Mouse (Mus musculus) limb, embryonic 13.5 days (tissue): ENCODE measurements around the gene Cacna1a. TPM values are rescaled to one million over a fixed set of nuclear protein-coding genes. Genes with fewer than 3 reads are reported as not detected.

ENCODE experiments used
- ATAC-seq: fragments of 200-750 bp; cut with Nextera tagmentation; 2 replicates; pipeline ENCODE4 v1.8.0; 2017; ENCODE audit warnings: low read depth, moderate number of reproducible peaks, moderate TSS enrichment; ENCODE audit not compliant: low FRiP score
- H3K27ac ChIP-seq: fragments of 300-500 bp; sonication (generic); 2 replicates; pipeline ENCODE4 v1.5.1; 2015; ENCODE audit warnings: inconsistent platforms, mild to moderate bottlenecking, moderate library complexity
- H3K27me3 ChIP-seq: fragments of 300-500 bp; sonication (generic); 2 replicates; pipeline ENCODE4 v1.6.1; 2015; ENCODE audit warnings: mild to moderate bottlenecking, inconsistent platforms
- H3K36me3 ChIP-seq: fragments of 300-500 bp; sonication (generic); 2 replicates; pipeline ENCODE4 v1.6.1; 2015; ENCODE audit warnings: inconsistent platforms, mild to moderate bottlenecking, moderate library complexity
- H3K4me1 ChIP-seq: fragments of 300-500 bp; sonication (generic); 2 replicates; pipeline ENCODE4 v1.6.1; 2015; ENCODE audit warnings: inconsistent platforms
- H3K4me2 ChIP-seq: fragments of 300-500 bp; sonication (generic); replicated peaks from 2 replicates; pipeline ENCODE4 v1.6.1; 2015; ENCODE audit warnings: inconsistent platforms, mild to moderate bottlenecking, moderate library complexity
- H3K4me3 ChIP-seq: fragments of 300-500 bp; sonication (generic); 2 replicates; pipeline ENCODE4 v1.5.1; 2015; ENCODE audit warnings: moderate library complexity, mild to moderate bottlenecking, inconsistent platforms
- H3K9ac ChIP-seq: fragments of 300-500 bp; sonication (generic); 2 replicates; pipeline ENCODE4 v1.6.1; 2015; ENCODE audit warnings: mild to moderate bottlenecking, inconsistent platforms
- H3K9me3 ChIP-seq: fragments of 300-500 bp; sonication (generic); 2 replicates; pipeline ENCODE4 v1.6.1; 2016; ENCODE audit warnings: inconsistent platforms
- WGBS: fragments of 180-500 bp; shearing (Covaris S2); methylation state at CpG from one replicate; pipeline ENCODE4 v1.1.7; 2015; 5-methylcytosine and 5-hydroxymethylcytosine counted together
- polyA plus RNA-seq: library from polyadenylated mRNA; unstranded; fragments of >200 nt; fragmentation: Nextera tagmentation; extraction: Ambion mirVana; gene quantifications from 2 replicates; pipeline ENCODE4 v1.2.1, GENCODE M21; 2015

The Cacna1a gene
- polyA plus RNA-seq, 1 experiment from 2014 or later, result 9.3 TPM

DNA sequence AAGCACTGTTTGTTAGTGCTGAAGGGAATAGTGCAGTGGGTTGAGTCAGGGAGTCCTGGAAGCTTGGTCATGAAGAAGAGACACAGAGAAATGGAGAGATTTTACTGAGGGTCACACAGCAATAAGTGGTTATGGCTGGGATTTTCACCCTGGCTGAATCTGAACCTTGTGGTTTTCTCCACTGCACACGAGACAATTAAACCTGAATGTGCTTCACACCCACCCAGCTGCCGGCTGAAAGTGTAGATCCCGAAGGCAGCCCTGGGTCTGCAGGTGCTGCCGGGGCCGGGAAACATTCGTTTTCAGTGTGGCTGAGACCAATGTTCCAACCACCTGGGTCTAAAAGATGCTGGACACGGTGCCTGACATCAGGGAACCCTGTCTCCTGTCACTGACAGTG is 167.0 kb downstream of the Cacna1a start:
- WGBS, result 53% methylated on average over 7 of the region's 7 CpGs
- Histone ChIP-seq H3K9me3 (no peaks in the 10 kb centered on the region), H3K27me3 (peaks cover 78% of the 10 kb centered on the region), H3K4me1 (peaks cover 11% of the 10 kb centered on the region), H3K9ac (no peak overlapping the region), H3K4me2 (no peak overlapping the region), H3K36me3 (no peaks in the 10 kb centered on the region), H3K4me3 (no peak overlapping the region), H3K27ac (no peak overlapping the region)
- ATAC-seq, result no peak

DNA sequence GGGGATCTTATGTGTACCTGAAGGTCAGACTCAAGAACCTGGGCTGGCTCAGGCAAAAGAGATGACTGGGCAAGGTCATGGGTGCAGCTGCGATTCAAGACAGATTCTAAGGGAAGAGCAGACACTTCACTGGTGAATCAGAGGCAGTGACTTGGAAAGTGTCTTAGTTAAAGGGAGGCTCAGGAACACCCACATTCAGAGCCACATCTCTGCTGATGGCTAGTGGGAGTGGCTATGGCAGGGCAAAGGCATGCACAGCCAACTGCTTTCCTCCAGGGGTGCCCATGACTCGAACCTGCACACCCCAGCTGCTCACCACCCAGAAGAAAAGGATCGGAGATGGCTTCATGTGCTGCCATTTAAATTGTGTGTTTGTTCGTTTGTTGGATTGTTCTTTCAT is 169.7 kb downstream of the Cacna1a start:
- Histone ChIP-seq H3K4me2 (no peak overlapping the region), H3K36me3 (no peaks in the 10 kb centered on the region), H3K9ac (no peak overlapping the region), H3K4me1 (peaks cover 11% of the 10 kb centered on the region), H3K9me3 (no peaks in the 10 kb centered on the region), H3K27ac (no peak overlapping the region), H3K4me3 (no peak overlapping the region), H3K27me3 (peaks cover 96% of the 10 kb centered on the region)
- WGBS, result 77% methylated on average over 4 of the region's 4 CpGs
- no peak for ATAC-seq

DNA sequence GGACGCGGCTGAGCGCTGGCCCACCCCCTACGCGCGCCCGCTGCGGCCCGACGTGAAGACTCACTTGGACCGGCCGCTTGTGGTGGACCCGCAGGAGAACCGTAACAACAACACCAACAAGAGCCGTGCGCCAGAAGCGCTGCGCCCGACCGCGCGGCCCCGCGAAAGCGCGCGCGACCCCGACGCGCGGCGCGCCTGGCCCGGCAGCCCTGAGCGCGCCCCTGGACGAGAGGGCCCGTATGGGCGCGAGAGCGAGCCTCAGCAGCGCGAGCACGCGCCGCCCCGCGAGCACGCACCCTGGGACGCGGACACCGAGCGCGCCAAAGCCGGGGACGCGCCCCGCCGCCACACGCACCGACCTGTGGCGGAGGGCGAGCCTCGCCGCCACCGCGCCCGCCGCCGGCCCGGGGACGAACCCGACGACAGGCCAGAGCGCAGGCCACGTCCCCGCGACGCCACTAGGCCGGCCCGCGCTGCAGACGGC is 170.9 kb downstream of the Cacna1a start:
- no peaks in the 10 kb centered on the region for H3K9me3 ChIP-seq
- H3K4me3 ChIP-seq, result peak overlapping the region; percentile 52
- no peaks in the 10 kb centered on the region for H3K36me3 ChIP-seq
- peak overlapping the region; percentile 72 for H3K4me2 ChIP-seq
- H3K4me1 ChIP-seq, result peaks cover 11% of the 10 kb centered on the region
- ATAC-seq, result no peak
- H3K9ac ChIP-seq, result peak overlapping the region; percentile 35; the same call in 1 of the 2 replicates
- WGBS, result under 1% methylated on average over 79 of the region's 84 CpGs
- no peak overlapping the region for H3K27ac ChIP-seq
- H3K27me3 ChIP-seq, result peaks cover 95% of the 10 kb centered on the region

DNA sequence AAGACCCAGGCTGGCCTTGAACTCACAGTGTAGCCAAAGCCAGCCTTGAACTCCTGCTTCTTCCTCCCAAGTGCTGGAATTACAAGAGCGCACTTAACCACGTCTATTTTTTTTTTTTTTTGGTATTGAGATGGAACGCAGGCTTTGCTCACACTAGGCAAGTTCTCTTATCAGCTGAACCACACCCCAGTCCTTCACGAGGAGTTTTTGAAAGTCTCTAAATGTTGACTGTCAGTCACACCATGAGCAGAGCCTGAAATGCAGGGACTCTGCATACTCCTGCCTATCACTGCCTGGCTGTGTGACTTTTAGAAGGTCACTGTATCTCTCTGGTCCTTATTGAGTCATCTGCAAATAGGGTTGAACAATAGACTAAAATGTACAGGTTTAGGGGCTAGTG is 173.5 kb downstream of the Cacna1a start:
- no peak overlapping the region for H3K4me3 ChIP-seq
- H3K9me3 ChIP-seq, result no peaks in the 10 kb centered on the region
- H3K4me1 ChIP-seq, result peaks cover 5% of the 10 kb centered on the region
- no peak overlapping the region for H3K9ac ChIP-seq
- H3K4me2 ChIP-seq, result no peak overlapping the region
- peaks cover 89% of the 10 kb centered on the region for H3K27me3 ChIP-seq
- no peak for ATAC-seq
- WGBS, result 76% methylated on average over 4 of the region's 4 CpGs
- H3K36me3 ChIP-seq, result no peaks in the 10 kb centered on the region
- H3K27ac ChIP-seq, result no peak overlapping the region

DNA sequence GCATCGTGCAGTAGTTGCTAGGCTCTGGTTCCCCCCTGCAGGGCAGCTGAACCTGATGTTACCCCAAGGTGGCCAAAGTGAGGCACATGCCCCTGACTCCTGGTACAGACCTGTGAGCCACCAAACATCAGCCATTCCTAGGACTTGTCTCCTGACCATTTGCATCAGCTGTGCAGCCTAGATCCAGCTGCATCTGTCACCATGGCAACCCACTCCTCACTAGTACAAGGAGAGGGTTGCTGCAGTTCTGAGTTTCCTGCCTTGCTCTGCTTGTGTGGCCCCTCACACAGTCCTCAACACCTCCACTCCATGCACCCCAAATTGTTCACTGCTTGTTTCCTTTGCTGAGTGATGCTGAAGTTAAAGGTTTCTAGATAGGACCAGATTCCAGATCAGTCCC is 175.8 kb downstream of the Cacna1a start:
- Histone ChIP-seq H3K4me3 (no peak overlapping the region), H3K4me1 (peaks cover 6% of the 10 kb centered on the region), H3K27ac (no peak overlapping the region), H3K9me3 (no peaks in the 10 kb centered on the region), H3K4me2 (no peak overlapping the region), H3K27me3 (peaks cover 74% of the 10 kb centered on the region), H3K36me3 (no peaks in the 10 kb centered on the region), H3K9ac (no peak overlapping the region)
- ATAC-seq, result no peak
- 65% methylated on average over 1 of the region's 1 CpGs for WGBS

DNA sequence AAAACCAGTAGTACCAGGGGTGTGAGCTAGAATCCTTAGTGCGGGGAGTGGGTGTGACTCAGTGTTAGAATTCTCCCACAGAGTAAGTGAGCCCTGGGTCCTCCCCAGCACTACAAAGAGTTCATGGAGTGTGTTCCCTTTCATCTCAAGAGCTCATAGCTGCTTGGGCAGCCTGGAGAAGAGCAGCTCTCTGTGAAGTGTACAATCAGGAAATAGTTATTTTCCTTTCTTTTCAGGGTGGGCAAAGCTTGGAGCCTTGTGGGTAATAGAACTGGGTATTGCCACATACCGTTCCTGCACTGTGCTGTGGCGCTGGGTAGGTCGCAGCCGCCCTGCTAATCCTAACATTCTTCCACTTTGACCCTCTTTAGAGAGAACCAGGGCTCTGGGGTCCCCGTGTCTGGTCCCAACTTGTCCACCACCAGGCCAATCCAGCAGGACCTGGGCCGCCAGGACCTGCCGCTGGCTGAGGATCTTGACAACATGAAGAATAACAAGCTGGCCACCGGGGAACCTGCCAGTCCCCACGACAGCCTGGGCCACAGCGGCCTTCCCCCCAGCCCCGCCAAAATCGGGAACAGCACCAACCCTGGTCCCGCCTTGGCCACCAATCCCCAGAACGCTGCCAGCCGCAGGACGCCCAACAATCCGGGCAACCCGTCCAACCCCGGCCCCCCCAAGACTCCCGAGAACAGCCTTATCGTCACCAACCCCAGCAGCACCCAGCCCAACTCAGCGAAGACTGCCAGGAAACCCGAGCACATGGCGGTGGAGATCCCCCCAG is 177.5 kb downstream of the Cacna1a start:
- no peak overlapping the region for H3K4me2 ChIP-seq
- WGBS, result 72% methylated on average over 25 of the region's 25 CpGs

DNA sequence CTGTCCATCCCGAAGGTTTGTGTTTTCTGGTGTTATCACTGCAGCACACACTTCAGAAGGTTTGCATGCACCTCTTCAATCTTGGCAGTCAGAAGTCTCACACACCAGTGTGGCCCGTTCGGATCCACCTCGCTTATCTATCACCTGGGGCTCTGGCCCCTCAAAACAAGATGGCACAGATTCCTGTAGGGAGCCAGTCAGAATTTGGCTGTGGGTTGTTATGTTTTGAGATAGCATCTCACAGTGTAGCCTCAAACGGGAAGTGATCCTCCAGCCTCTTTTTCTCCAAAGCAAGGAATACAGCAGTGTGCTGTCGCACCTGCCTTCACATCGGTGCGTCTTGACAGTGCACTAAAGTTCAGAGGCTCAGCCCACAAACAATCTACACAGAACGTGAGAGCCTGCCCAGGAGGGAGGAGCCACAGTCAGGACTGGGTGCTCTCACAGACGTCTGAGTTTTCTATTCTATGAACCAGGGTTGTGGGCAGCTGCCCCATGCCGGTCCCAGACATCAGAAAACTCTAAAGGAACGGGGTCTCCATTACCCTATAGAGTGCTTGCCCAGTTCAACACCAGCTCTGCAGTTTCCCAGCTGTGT is 178.7 kb downstream of the Cacna1a start:
- H3K27ac ChIP-seq, result no peak overlapping the region
- 80% methylated on average over 12 of the region's 12 CpGs for WGBS
- H3K4me3 ChIP-seq, result no peak overlapping the region
- peaks cover 57% of the 10 kb centered on the region for H3K27me3 ChIP-seq
- peaks cover 3% of the 10 kb centered on the region; the same call in 1 of the 2 replicates for H3K4me1 ChIP-seq
- no peak overlapping the region for H3K4me2 ChIP-seq
- H3K9ac ChIP-seq, result no peak overlapping the region
- H3K36me3 ChIP-seq, result no peaks in the 10 kb centered on the region
- ATAC-seq, result no peak
- no peaks in the 10 kb centered on the region for H3K9me3 ChIP-seq

More for the DNA sequence above, 177.5 kb downstream of the Cacna1a start:
- no peaks in the 10 kb centered on the region for H3K36me3 ChIP-seq
- H3K4me3 ChIP-seq, result no peak overlapping the region
- H3K9me3 ChIP-seq, result no peaks in the 10 kb centered on the region
- ATAC-seq, result no peak
- H3K9ac ChIP-seq, result no peak overlapping the region
- H3K27me3 ChIP-seq, result peaks cover 68% of the 10 kb centered on the region
- peaks cover 3% of the 10 kb centered on the region; the same call in 1 of the 2 replicates for H3K4me1 ChIP-seq
- H3K27ac ChIP-seq, result no peak overlapping the region

DNA sequence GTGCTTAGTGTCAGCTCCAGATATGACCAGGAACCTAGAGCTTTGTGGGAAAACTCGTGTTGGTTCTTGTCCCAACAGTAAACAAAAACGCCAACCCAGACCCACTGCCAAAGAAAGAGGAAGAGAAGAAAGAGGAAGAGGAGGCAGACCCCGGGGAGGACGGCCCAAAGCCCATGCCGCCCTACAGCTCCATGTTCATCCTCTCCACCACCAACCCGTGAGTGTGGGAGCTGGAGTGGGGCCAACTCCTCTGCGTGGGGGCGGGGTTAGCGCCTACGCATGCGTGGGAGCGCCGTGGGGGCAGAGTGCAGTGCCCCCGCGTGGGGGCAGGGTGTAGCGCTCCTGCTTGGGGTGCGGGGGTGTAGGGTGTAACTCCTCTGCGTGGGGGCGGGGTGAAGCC is 179.3 kb downstream of the Cacna1a start:
- Histone ChIP-seq H3K4me3 (no peak overlapping the region), H3K4me1 (peaks cover 3% of the 10 kb centered on the region; the same call in 1 of the 2 replicates), H3K36me3 (no peaks in the 10 kb centered on the region), H3K27ac (no peak overlapping the region), H3K9ac (no peak overlapping the region), H3K9me3 (no peaks in the 10 kb centered on the region), H3K4me2 (no peak overlapping the region), H3K27me3 (peaks cover 50% of the 10 kb centered on the region)
- WGBS, result 76% methylated on average over 19 of the region's 19 CpGs
- ATAC-seq, result no peak

DNA sequence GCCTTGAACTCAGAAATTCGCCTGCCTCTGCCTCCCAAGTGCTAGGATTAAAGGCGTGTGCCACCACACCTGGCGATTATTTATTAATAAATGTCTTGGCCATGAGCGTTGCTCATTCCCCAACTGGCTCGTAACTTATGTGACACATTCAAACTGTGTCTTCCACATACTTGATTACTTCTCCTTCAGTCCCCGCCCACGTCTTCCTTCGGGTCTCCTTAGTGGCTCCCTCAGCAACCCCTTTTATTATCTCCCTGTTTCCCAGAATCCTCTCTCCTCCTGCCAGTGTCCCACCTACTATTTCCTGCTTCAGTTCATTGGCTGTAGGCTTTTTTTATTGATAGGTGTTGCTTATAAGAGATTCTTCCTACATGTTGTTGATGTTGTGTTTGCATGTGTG is 180.5 kb downstream of the Cacna1a start:
- no peak for ATAC-seq
- H3K27ac ChIP-seq, result no peak overlapping the region
- H3K27me3 ChIP-seq, result peaks cover 39% of the 10 kb centered on the region
- H3K9me3 ChIP-seq, result no peaks in the 10 kb centered on the region
- no peaks in the 10 kb centered on the region for H3K36me3 ChIP-seq
- H3K9ac ChIP-seq, result no peak overlapping the region
- H3K4me2 ChIP-seq, result no peak overlapping the region
- no peak overlapping the region for H3K4me3 ChIP-seq
- WGBS, result 80% methylated on average over 8 of the region's 8 CpGs
- H3K4me1 ChIP-seq, result peaks cover 3% of the 10 kb centered on the region; the same call in 1 of the 2 replicates

DNA sequence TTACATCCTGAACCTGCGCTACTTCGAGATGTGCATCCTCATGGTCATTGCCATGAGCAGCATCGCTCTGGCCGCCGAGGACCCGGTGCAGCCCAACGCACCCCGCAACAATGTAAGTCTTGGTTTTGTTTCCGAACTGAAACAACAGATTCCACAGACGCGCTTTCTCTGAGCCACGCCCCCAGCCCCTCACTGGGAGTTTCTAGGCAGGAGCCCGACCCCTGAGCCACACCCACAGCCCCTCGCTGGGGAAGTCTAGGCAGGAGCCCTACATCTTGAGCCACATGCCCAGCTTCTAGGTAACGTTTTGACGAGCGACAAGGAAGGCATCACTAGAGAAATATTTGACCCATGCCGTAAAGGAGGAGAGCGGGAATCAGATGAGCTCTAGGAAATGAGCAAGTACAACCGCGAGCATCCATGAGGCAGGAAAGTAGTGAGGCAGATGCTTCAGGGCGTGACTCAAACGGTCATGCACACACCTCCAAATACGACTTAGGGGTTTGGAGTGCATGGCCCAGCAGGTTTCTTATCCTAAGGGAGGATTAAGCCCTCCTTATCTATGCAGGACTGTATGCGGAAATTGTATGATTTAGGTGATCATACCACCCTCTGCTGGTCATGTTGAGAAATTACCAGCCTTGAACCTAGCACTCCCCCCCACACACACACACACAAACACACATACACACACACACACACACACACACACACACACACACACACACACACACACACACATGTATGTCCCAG is 181.9 kb downstream of the Cacna1a start:
- peak overlapping the region; percentile 32 for H3K4me2 ChIP-seq
- ATAC-seq, result no peak
- WGBS, result 37% methylated on average over 25 of the region's 25 CpGs
- peaks cover 34% of the 10 kb centered on the region for H3K27me3 ChIP-seq
- H3K27ac ChIP-seq, result no peak overlapping the region
- H3K9ac ChIP-seq, result no peak overlapping the region
- H3K9me3 ChIP-seq, result no peaks in the 10 kb centered on the region
- H3K4me1 ChIP-seq, result peaks cover 3% of the 10 kb centered on the region; the same call in 1 of the 2 replicates
- H3K36me3 ChIP-seq, result no peaks in the 10 kb centered on the region
- H3K4me3 ChIP-seq, result peak overlapping the region; percentile 3; the same call in 1 of the 2 replicates

DNA sequence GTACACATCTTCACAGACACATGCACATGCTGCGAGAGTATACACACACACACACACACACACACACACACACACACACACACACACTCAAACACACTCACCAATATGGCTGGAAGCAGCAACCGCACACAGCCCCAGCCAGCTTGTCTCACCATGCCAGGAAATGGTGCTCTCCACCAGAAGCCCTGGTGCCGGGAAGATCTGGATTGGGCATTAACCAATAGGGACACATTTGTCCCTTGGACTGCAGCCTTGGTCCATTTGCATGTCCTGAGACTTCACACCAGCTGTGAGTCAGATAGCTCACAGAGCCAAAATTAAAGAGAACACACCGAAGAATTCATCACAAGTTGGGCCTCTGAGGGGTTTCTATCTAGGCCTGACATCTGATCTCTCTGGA is 189.2 kb downstream of the Cacna1a start:
- no peaks in the 10 kb centered on the region for H3K9me3 ChIP-seq
- H3K9ac ChIP-seq, result no peak overlapping the region
- H3K27ac ChIP-seq, result no peak overlapping the region
- no peak overlapping the region for H3K4me3 ChIP-seq
- H3K36me3 ChIP-seq, result no peaks in the 10 kb centered on the region
- H3K4me2 ChIP-seq, result no peak overlapping the region
- ATAC-seq, result no peak
- H3K27me3 ChIP-seq, result no peaks in the 10 kb centered on the region
- WGBS, result 81% methylated on average over 4 of the region's 4 CpGs
- H3K4me1 ChIP-seq, result no peaks in the 10 kb centered on the region

DNA sequence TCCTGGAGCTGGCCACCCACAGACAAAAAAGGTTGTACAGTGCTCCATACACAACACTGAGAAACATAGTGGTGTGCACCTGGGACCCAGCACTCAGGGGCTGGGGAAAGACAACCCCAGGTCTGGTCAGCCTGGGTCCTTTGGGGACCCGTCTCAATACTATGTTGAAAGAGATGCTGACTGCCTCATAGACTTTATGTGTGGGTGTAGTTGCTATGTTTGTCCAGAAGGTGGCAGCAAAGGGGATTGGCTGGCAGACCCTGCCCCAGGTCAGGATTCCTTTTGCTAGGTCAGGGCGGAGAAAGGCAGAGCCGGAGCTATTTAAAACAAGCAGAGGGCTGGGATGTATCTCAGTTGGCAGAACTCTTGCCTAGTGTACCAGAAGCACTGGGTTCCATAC is 191.4 kb downstream of the Cacna1a start:
- H3K4me1 ChIP-seq, result no peaks in the 10 kb centered on the region
- ATAC-seq, result peak; percentile 61; the same call in 1 of the 2 replicates
- H3K27ac ChIP-seq, result no peak overlapping the region
- WGBS, result 19% methylated on average over 3 of the region's 3 CpGs
- no peaks in the 10 kb centered on the region; the same call in 1 of the 2 replicates for H3K9me3 ChIP-seq
- no peak overlapping the region for H3K4me2 ChIP-seq
- H3K9ac ChIP-seq, result no peak overlapping the region
- H3K4me3 ChIP-seq, result no peak overlapping the region
- no peaks in the 10 kb centered on the region for H3K27me3 ChIP-seq
- no peaks in the 10 kb centered on the region for H3K36me3 ChIP-seq
